Mouse (Mus musculus): ENCODE measurements around the gene Ofcc1. TPM values are rescaled to one million over a fixed set of nuclear protein-coding genes. Genes with fewer than 3 reads are reported as not detected.

Gene Ofcc1
- polyA plus RNA-seq, 1 experiment, result not detected

DNA sequence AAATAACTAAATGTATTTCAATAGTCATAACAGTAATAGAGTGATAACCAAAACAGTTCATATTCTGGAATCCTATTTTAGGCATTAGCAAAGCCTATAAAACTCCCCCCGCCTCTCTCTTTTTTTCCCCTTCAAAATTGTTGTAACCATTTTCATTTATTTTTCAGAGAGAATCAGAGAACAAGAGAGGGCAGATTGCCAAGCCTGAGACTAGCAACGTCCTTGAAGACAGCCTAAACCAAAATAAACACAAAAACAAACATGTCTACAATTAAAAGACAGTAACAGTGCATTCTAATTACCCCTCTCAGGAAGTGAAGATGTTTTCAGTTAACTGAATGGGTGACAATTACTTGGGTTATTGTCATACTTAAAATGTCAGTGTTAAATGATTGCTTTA is 248.9 kb downstream of the Ofcc1 start:
- H3K27ac ChIP-seq (ENCODE audit: control insufficient read depth, insufficient read depth, low read length), result no peak overlapping the region
- H3K4me3 ChIP-seq (ENCODE audit: control insufficient read depth, insufficient read depth, low read length), result no peak overlapping the region
- H3K27me3 ChIP-seq (ENCODE audit: control insufficient read depth, insufficient read depth, low read length), result no peaks in the 10 kb centered on the region
- H3K36me3 ChIP-seq (ENCODE audit: control insufficient read depth, insufficient read depth, low read length), result no peaks in the 10 kb centered on the region
- WGBS, result 49% methylated on average over 2 of the region's 2 CpGs
- TF ChIP-seq POLR2A (IDR thresholded peaks at IDR 0.05; ENCODE audit: control insufficient read depth, extremely low read depth, insufficient read depth, low read length, poor library complexity) (no peak), CTCF (IDR thresholded peaks at IDR 0.05; ENCODE audit: borderline replicate concordance, control insufficient read depth, extremely low read depth, insufficient read depth, low read length, poor library complexity) (no peak)
- H3K4me1 ChIP-seq (replicated peaks; ENCODE audit: control insufficient read depth, insufficient read depth, low read length), result no peaks in the 10 kb centered on the region
- DNase-seq, result no peak

DNA sequence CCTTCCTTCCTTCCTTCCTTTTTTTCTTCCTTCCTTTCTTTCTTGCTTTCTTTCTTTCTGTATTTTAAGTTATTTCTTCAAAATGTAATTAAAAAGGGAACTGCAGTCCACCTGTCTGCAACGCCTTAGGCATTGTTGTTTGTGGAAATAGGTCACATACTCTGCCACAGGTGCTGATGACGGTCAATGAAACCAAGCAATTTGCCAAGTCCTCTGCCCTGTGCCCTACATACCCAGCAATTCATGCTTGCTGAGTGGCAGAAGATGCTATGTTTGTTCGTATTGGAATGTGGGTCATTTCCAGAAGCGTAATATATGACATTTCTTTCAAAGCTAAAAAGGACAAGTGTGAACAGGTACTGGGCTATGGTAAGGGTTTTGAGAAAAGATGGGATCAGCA is 285.0 kb downstream of the Ofcc1 start:
- Histone ChIP-seq H3K27me3 (ENCODE audit: control insufficient read depth, insufficient read depth, low read length) (no peaks in the 10 kb centered on the region), H3K4me1 (replicated peaks; ENCODE audit: control insufficient read depth, insufficient read depth, low read length) (no peaks in the 10 kb centered on the region), H3K36me3 (ENCODE audit: control insufficient read depth, insufficient read depth, low read length) (no peaks in the 10 kb centered on the region), H3K27ac (ENCODE audit: control insufficient read depth, insufficient read depth, low read length) (no peak overlapping the region), H3K4me3 (ENCODE audit: control insufficient read depth, insufficient read depth, low read length) (no peak overlapping the region)
- no peak for DNase-seq
- 94% methylated on average over 4 of the region's 4 CpGs for WGBS
- TF ChIP-seq POLR2A (IDR thresholded peaks at IDR 0.05; ENCODE audit: control insufficient read depth, extremely low read depth, insufficient read depth, low read length, poor library complexity), result no peak
- no peak for TF ChIP-seq CTCF (IDR thresholded peaks at IDR 0.05; ENCODE audit: borderline replicate concordance, control insufficient read depth, extremely low read depth, insufficient read depth, low read length, poor library complexity)

- TF ChIP-seq CTCF (IDR thresholded peaks at IDR 0.05; ENCODE audit: borderline replicate concordance, control insufficient read depth, extremely low read depth, insufficient read depth, low read length, poor library complexity), result no peak
- TF ChIP-seq POLR2A (IDR thresholded peaks at IDR 0.05; ENCODE audit: control insufficient read depth, extremely low read depth, insufficient read depth, low read length, poor library complexity), result no peak
- 83% methylated on average over 3 of the region's 3 CpGs for WGBS
- Histone ChIP-seq H3K36me3 (ENCODE audit: control insufficient read depth, insufficient read depth, low read length) (no peaks in the 10 kb centered on the region), H3K27me3 (ENCODE audit: control insufficient read depth, insufficient read depth, low read length) (no peaks in the 10 kb centered on the region), H3K4me1 (replicated peaks; ENCODE audit: control insufficient read depth, insufficient read depth, low read length) (no peaks in the 10 kb centered on the region), H3K4me3 (ENCODE audit: control insufficient read depth, insufficient read depth, low read length) (no peak overlapping the region), H3K27ac (ENCODE audit: control insufficient read depth, insufficient read depth, low read length) (no peak overlapping the region)
- DNase-seq, result no peak
Observed at GRCm38 (mm10) chr13:40074850-40075416, 286.3 kb downstream of the Ofcc1 start.

DNA sequence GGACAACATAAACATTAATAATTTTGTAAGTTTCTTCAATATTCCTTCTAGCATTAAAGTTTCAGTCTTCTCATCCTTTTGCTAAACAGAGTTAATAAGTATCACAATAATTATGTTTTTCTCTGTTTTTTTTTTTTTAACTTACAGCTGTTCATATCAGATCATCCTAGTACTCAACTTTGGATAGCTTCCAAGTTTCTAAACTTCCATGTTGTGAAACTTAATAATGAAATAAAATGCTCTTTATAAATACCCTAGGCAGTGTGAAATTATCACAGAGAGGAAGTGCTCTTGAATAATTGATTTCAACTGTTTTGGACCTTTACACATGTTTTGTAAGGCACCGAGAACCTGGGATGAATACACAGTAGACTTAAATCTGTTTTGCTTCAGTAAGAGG is 291.2 kb downstream of the Ofcc1 start:
- TF ChIP-seq POLR2A (IDR thresholded peaks at IDR 0.05; ENCODE audit: control insufficient read depth, extremely low read depth, insufficient read depth, low read length, poor library complexity) (no peak), CTCF (IDR thresholded peaks at IDR 0.05; ENCODE audit: borderline replicate concordance, control insufficient read depth, extremely low read depth, insufficient read depth, low read length, poor library complexity) (no peak)
- no peaks in the 10 kb centered on the region for H3K36me3 ChIP-seq (ENCODE audit: control insufficient read depth, insufficient read depth, low read length)
- H3K4me3 ChIP-seq (ENCODE audit: control insufficient read depth, insufficient read depth, low read length), result no peak overlapping the region
- no peak overlapping the region for H3K27ac ChIP-seq (ENCODE audit: control insufficient read depth, insufficient read depth, low read length)
- H3K27me3 ChIP-seq (ENCODE audit: control insufficient read depth, insufficient read depth, low read length), result no peaks in the 10 kb centered on the region
- DNase-seq, result no peak
- no peaks in the 10 kb centered on the region for H3K4me1 ChIP-seq (replicated peaks; ENCODE audit: control insufficient read depth, insufficient read depth, low read length)
- 98% methylated on average over 1 of the region's 1 CpGs for WGBS

- Histone ChIP-seq H3K4me1 (replicated peaks; ENCODE audit: control insufficient read depth, insufficient read depth, low read length) (no peaks in the 10 kb centered on the region), H3K27me3 (ENCODE audit: control insufficient read depth, insufficient read depth, low read length) (no peaks in the 10 kb centered on the region), H3K27ac (ENCODE audit: control insufficient read depth, insufficient read depth, low read length) (no peak overlapping the region), H3K36me3 (ENCODE audit: control insufficient read depth, insufficient read depth, low read length) (no peaks in the 10 kb centered on the region), H3K4me3 (ENCODE audit: control insufficient read depth, insufficient read depth, low read length) (no peak overlapping the region)
- no peak for DNase-seq
- TF ChIP-seq POLR2A (IDR thresholded peaks at IDR 0.05; ENCODE audit: control insufficient read depth, extremely low read depth, insufficient read depth, low read length, poor library complexity), result no peak
- TF ChIP-seq CTCF (IDR thresholded peaks at IDR 0.05; ENCODE audit: borderline replicate concordance, control insufficient read depth, extremely low read depth, insufficient read depth, low read length, poor library complexity), result no peak
- 88% methylated on average over 5 of the region's 5 CpGs for WGBS
Observed at GRCm38 (mm10) chr13:40061281-40061680, 300.0 kb downstream of the Ofcc1 start.

GRCm38 (mm10) chr13:40037881-40038280 is 323.4 kb downstream of the Ofcc1 start:
- TF ChIP-seq CTCF (IDR thresholded peaks at IDR 0.05; ENCODE audit: borderline replicate concordance, control insufficient read depth, extremely low read depth, insufficient read depth, low read length, poor library complexity) (no peak), POLR2A (IDR thresholded peaks at IDR 0.05; ENCODE audit: control insufficient read depth, extremely low read depth, insufficient read depth, low read length, poor library complexity) (no peak)
- 89% methylated on average over 2 of the region's 2 CpGs for WGBS

More at GRCm38 (mm10) chr13:40037881-40038280, 323.4 kb downstream of the Ofcc1 start:
- Histone ChIP-seq H3K4me3 (ENCODE audit: control insufficient read depth, insufficient read depth, low read length) (no peak overlapping the region), H3K27me3 (ENCODE audit: control insufficient read depth, insufficient read depth, low read length) (no peaks in the 10 kb centered on the region), H3K27ac (ENCODE audit: control insufficient read depth, insufficient read depth, low read length) (no peak overlapping the region), H3K4me1 (replicated peaks; ENCODE audit: control insufficient read depth, insufficient read depth, low read length) (no peaks in the 10 kb centered on the region), H3K36me3 (ENCODE audit: control insufficient read depth, insufficient read depth, low read length) (no peaks in the 10 kb centered on the region)
- no peak for DNase-seq
